Mouse (Mus musculus): ENCODE measurements around the gene Suox. TPM values are rescaled to one million over a fixed set of nuclear protein-coding genes. Genes with fewer than 3 reads are reported as not detected.
"Not testable (repeated sequence)": the region's sequence is repeated elsewhere in the genome, so short reads cannot be mapped to it uniquely, and the experiment has no call there.

Suox gene
- total and polyA plus RNA-seq, 3 experiments = 21.8 to 26.6 (median 25.6) TPM

DNA sequence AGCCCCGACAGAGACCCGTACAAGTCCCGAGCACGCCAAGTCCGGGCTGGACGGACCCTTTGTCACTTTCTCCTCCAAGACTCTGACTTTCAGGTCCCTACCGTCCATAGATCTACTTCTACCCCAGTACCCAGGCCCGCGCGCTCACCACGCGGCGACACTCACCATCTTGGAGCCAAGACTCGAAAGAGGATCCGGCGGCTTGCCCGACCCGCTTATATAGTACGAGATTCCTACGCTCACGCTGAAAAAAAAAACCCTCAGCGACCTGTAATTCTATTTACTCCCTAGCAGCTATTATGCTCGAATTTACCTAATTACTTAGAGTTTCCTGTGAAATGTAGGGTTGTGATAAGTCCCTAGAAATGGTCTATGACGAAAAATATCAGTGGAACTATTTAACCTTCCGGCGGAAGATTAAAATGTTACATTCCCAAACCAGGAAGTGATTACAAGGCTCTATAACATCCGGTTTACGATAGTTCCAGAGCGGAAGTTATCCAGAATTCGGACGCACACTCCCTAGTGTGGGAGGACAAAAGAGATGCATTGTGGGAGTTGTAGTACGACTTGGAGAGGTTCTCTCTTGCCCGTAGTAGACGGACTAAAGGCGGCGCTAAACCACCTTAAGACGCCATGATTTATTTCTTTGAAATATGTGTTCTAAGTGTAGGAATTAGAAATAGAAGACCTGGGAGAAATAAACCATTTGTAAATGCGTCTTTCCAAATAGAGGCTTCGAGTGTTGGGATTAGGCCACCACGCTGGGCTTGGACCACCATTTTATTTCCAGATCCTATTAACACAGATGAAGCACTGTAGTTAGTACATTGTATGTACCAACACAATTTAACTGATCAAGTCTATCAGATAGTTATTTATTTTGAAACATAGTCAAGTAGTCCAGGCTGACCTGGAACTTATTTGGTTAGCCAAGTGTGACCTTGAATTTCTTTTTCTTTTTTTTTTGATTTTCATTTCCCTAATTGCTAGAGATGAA, 47.3 kb downstream of the Suox start, which contains the start of gene Rps26:
Gene Rps26, minus strand, starts transcription at position 437 of the 1,000 bp plus-strand sequence.
- H3K4me1 ChIP-seq (ENCODE audit: control insufficient read depth, insufficient read depth, low read length) = peaks cover 3% of the 10 kb centered on the region
- H3K4me3 ChIP-seq = peak within 1 kb of the TSS; percentile 77
- WGBS = 1% methylated on average over 40 of the region's 40 CpGs
- intact Hi-C loops (cut with DNase I) = loop anchor here (1.0 to 10.0 kb wide), 5 partner anchors 47 to 324 kb away; partner anchors contain the start of genes Gdf11 and Pan2
- peak; percentile 85 to 88 for DNase-seq
- no peaks in the 10 kb centered on the region for H3K27me3 ChIP-seq (ENCODE audit: control insufficient read depth, insufficient read depth, low read length)
- peak within 1 kb of the TSS; percentile 100 for H3K27ac ChIP-seq
- H3K9ac ChIP-seq (ENCODE audit: low read depth, low read length) = peak within 1 kb of the TSS; percentile 90
- TF ChIP-seq POLR2A (IDR thresholded peaks at IDR 0.05; ENCODE audit: insufficient read depth, low read depth, low read length) = peak; percentile 95
- 0 out of 2 replicates have a peak, but pooled peaks have one; percentile 44 for TF ChIP-seq EP300 (IDR thresholded peaks at IDR 0.05; ENCODE audit: insufficient read depth, low read depth, low read length)
- TF ChIP-seq CTCF (IDR thresholded peaks at IDR 0.05) = peak; percentile 74
- H3K79me2 ChIP-seq (replicated peaks; ENCODE audit: control insufficient read depth, insufficient read depth, low read length) = no peaks in the 10 kb centered on the region
- H3K36me3 ChIP-seq (ENCODE audit: control insufficient read depth, insufficient read depth, low read length) = peaks cover 5% of the 10 kb centered on the region

DNA sequence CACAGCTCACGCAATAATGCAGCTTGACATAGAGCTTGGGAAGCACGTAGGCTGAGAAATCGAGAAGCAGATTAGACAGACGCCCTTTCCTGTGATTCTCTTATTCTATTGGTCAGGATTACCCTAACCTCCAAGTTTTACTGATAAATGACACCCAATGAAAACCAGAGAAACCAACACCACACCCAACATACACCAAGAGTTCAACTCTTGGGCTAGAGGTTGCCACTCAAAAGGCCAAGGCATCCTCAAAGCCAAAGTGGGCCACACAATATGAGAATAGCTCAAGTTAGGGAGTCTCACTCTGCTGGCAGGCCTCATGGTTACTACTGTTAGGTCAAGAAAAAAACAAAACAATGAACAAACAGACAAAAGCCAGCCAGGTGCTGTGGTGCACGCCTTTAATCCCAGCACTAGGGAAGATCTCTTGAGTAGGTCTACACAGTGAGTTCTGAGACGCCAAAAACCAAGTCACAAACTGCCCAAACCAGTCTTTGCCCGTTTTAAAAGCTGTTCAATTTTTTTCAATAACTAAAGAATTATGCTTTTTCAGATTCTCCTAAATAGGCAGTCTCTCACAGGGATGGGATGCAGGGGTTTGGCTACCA, 48.5 kb downstream of the Suox start:
- intact Hi-C loops (cut with DNase I) = loop anchor here (5.0 to 10.0 kb wide), 3 partner anchors 73 to 323 kb away; partner anchors contain the start of genes Gdf11 and Pan2
- Histone ChIP-seq H3K79me2 (replicated peaks; ENCODE audit: control insufficient read depth, insufficient read depth, low read length) (no peaks in the 10 kb centered on the region), H3K27ac (peak overlapping the region; percentile 100), H3K27me3 (ENCODE audit: control insufficient read depth, insufficient read depth, low read length) (no peaks in the 10 kb centered on the region), H3K9ac (ENCODE audit: low read depth, low read length) (peak overlapping the region; percentile 90), H3K4me1 (ENCODE audit: control insufficient read depth, insufficient read depth, low read length) (peaks cover 3% of the 10 kb centered on the region), H3K4me3 (peak overlapping the region; percentile 77), H3K36me3 (ENCODE audit: control insufficient read depth, insufficient read depth, low read length) (peaks cover 5% of the 10 kb centered on the region)
- DNase-seq = no peak
- 34% methylated on average over 7 of the region's 7 CpGs for WGBS
- TF ChIP-seq CTCF (IDR thresholded peaks at IDR 0.05) (no peak), EP300 (IDR thresholded peaks at IDR 0.05; ENCODE audit: insufficient read depth, low read depth, low read length) (no peak), POLR2A (IDR thresholded peaks at IDR 0.05; ENCODE audit: insufficient read depth, low read depth, low read length) (no peak)

DNA sequence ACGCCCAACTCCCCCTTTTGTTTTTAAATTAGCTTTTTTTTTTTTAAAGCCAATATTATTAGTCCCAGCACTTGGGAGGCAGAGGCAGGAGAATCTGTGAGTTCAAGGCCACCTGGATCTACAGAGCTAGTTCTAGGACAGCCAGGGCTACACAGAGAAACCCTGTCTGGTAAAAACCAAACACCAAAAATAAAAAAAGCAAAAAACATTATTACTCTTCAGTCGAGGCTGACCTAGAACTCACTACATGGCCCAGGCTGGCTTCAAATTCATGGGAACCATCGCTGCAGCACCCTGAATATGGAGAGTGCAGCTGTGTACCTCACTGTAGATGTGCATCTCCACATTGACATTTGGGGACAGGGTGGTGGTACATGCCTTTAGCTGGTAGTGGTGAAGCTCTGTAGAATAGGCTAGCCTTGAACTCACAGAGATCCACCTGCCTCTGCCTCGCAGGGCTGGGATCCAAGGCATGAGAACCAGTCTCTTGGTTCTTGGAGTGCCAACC, 50.7 kb downstream of the Suox start:
- H3K4me1 ChIP-seq (ENCODE audit: control insufficient read depth, insufficient read depth, low read length); H3K36me3 ChIP-seq (ENCODE audit: control insufficient read depth, insufficient read depth, low read length); H3K27ac ChIP-seq; DNase-seq; H3K4me3 ChIP-seq; H3K79me2 ChIP-seq (replicated peaks; ENCODE audit: control insufficient read depth, insufficient read depth, low read length); H3K9ac ChIP-seq (ENCODE audit: low read depth, low read length); H3K27me3 ChIP-seq (ENCODE audit: control insufficient read depth, insufficient read depth, low read length): not testable (repeated sequence)
- intact Hi-C loops (cut with DNase I) = loop anchor here (10.0 kb wide), 1 partner anchor 272 kb away; the partner anchor contains the start of gene Gdf11
- 90% methylated on average over 4 of the region's 4 CpGs for WGBS

DNA sequence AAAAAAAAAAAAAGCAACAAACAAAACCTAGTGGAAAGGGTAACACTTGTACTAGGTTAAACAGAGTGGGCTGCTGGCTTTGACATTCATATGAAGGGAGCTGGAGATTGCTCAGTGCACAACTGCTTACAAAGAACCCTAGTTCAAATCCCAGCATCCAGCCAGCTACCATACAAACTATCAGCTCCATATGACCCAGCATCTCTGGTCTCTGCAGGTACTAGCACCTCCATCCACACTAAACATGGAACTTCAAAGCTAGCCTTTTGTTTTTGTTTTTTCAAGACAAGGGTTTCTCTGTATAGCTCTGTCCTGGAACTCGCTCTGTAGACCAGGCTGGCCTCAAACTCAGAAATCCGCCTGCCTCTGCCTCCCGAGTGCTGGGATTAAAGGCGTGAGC, 51.2 kb downstream of the Suox start:
- intact Hi-C loops (cut with DNase I) = loop anchor here (10.0 kb wide), 1 partner anchor 272 kb away; the partner anchor contains the start of gene Gdf11
- WGBS = 93% methylated on average over 4 of the region's 4 CpGs
- DNase-seq = no peak
- Histone ChIP-seq H3K9ac (ENCODE audit: low read depth, low read length) (no peak overlapping the region), H3K36me3 (ENCODE audit: control insufficient read depth, insufficient read depth, low read length) (peaks cover 5% of the 10 kb centered on the region), H3K4me3 (no peak overlapping the region), H3K27me3 (ENCODE audit: control insufficient read depth, insufficient read depth, low read length) (no peaks in the 10 kb centered on the region), H3K4me1 (ENCODE audit: control insufficient read depth, insufficient read depth, low read length) (peaks cover 3% of the 10 kb centered on the region), H3K79me2 (replicated peaks; ENCODE audit: control insufficient read depth, insufficient read depth, low read length) (no peaks in the 10 kb centered on the region), H3K27ac (no peak overlapping the region)
- TF ChIP-seq EP300 (IDR thresholded peaks at IDR 0.05; ENCODE audit: insufficient read depth, low read depth, low read length) (no peak), POLR2A (IDR thresholded peaks at IDR 0.05; ENCODE audit: insufficient read depth, low read depth, low read length) (no peak), CTCF (IDR thresholded peaks at IDR 0.05) (no peak)

DNA sequence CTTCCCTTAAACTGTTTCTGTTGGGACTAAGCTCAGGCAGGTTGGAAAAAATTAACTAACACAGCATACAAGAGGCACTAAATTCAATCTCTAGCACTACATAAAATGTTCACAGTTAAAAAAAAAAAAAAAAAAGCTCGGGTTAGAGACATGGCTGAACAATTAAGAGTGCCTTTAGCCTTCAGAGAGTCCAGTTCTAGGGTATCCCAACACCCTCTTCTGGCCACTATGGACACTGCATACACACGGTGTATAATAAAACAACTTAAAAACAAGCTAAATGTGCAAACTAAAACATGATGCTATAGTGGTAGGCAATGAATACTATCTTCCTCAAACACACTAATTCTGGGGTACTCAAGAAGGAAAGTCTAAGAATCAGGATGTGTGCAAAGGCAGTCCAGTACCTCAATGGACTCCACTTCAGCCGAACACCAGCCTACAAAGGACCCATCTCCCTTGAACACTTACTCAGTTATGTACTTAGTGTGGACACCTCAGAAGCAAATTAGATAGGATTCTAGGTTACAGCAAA, 51.8 kb downstream of the Suox start:
- H3K9ac ChIP-seq (ENCODE audit: low read depth, low read length) = no peak overlapping the region
- H3K79me2 ChIP-seq (replicated peaks; ENCODE audit: control insufficient read depth, insufficient read depth, low read length) = no peaks in the 10 kb centered on the region
- no peak overlapping the region for H3K27ac ChIP-seq
- intact Hi-C loops (cut with DNase I) = loop anchor here (10.0 kb wide), 1 partner anchor 273 kb away; the partner anchor contains the start of gene Gdf11
- H3K27me3 ChIP-seq (ENCODE audit: control insufficient read depth, insufficient read depth, low read length) = no peaks in the 10 kb centered on the region
- H3K4me3 ChIP-seq = no peak overlapping the region
- TF ChIP-seq CTCF (IDR thresholded peaks at IDR 0.05) (peak; percentile 11; the same call in 1 of the 2 replicates), EP300 (IDR thresholded peaks at IDR 0.05; ENCODE audit: insufficient read depth, low read depth, low read length) (no peak), POLR2A (IDR thresholded peaks at IDR 0.05; ENCODE audit: insufficient read depth, low read depth, low read length) (0 out of 2 replicates have a peak, but pooled peaks have one; percentile 7)
- peaks cover 3% of the 10 kb centered on the region for H3K4me1 ChIP-seq (ENCODE audit: control insufficient read depth, insufficient read depth, low read length)
- no peak for DNase-seq
- WGBS = 78% methylated on average over 3 of the region's 3 CpGs
- peaks cover 5% of the 10 kb centered on the region for H3K36me3 ChIP-seq (ENCODE audit: control insufficient read depth, insufficient read depth, low read length)
